Mouse (Mus musculus) gonadal fat pad, adult 2 months (tissue): ENCODE results near the gene BC055324. TPM values are rescaled to one million over a fixed set of nuclear protein-coding genes. Genes with fewer than 3 reads are reported as not detected.
"Not testable (repeated sequence)": the region's sequence is repeated elsewhere in the genome, so short reads cannot be mapped to it uniquely, and the experiment has no call there.

Source experiments
- DNase-seq: peaks from one replicate; pipeline ENCODE4 v3.0.0-alpha.2; 2012; ENCODE audit warnings: low read depth
- polyA plus RNA-seq: library from polyadenylated mRNA; depleted of rRNA; stranded (reverse); fragments of >200 nt; gene quantifications from 2 replicates; pipeline ENCODE4 v1.2.3, GENCODE M21; 2012; rRNA removed

Gene BC055324
- 1.1 and 1.3 TPM in 2 replicates for polyA plus RNA-seq

DNA sequence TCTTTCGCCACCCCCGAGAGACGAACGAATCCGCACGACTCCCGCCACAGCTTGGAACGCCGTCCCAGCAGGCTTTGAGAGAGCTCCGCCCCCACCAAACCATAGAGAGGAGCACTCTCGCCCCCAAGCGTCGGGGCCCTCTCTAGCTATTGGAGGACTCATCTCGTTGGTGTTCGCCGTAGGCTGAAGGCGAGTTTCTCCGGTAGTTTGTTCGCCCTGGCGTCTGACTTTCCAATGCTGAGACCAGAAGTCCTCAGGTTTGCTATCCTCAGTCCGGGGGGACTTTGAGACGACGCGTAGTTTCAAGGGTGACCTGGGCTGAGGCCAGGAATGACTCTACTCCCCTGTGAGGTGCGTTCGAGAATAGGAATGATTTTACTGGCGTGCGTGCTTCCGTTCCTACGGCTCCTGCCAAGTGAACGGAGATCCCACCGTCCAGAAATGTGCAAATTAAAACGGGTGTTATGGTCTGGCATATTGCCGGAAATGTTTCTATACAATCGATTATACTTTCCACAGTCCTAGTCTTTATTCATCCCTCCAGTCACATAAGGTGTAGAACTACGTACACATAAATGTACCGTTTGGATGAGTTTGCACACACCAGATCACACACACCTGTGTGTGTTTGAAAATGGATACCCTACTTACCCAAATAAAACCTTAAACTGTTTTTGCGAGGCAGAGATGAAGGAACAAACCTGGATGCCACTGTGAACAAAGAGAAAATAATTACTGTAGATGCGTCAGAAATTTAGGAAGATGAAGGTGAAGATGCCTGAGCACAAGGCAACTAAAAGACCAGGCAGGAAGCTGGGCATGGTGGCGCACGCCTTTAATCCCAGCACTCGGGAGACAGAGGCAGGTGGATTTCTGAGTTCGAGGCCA lies at the start of gene BC055324, which contains the start of gene Mettl18:
Gene BC055324, minus strand, starts transcription at position 76 of the 888 bp plus-strand sequence.
Gene Mettl18, plus strand, starts transcription at position 169 of the 888 bp plus-strand sequence.
- peak; percentile 38 for DNase-seq

DNA sequence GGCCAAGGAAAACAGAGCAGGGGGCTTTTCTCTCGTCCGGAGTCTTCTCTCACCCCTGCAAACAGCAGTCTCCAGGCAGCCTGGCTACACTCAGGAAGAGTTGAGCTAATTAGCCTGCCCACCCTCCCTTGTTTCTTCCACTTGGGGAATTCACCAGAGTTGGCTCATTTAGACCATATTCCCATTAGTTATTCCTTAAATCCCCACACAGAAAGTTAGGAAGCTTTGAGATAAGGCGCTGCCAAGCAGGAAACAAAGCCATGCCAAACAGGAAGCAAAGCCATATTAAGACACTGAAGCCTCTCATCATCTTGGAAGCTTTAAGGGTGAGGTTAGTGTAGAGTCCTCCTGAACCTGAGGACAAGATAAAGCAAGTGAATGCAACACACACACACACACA lies 49.0 kb upstream of the BC055324 start:
- no peak for DNase-seq

DNA sequence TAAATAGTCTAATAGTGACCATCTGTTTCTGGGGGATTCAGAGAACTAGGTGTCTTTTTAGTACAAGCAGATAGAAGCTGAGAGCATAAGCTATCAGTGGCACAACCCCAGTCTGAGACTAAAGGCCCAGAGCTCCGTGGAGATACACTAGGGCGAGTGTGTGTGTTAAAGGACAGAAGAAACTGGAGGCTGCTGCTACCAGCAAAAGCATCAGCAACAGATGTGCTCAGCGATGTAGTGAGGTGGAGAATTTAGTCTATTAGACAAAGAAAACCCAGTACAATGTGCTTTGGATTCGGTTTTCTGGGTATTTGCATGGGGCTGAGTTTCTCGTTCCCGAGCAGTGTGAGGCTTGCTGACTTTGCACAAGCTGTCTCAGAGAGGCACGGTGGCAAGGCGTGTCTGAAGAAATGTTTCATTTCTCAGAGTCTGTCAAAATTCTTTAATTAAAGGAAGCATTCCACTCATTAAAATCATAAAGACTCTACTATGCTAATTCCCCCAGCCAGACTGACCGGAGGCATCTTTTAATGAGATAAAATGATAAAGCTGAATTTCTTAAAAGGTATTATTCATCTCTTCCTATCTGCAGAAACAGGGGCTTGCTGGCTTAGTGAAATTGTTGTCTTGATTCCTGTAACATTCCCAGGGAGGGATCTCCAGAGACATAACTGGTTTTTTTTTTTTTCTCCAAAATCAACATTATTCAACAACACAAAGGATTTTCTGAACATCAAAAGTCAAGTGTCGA lies 46.0 kb upstream of the BC055324 start:
- no peak for DNase-seq

DNA sequence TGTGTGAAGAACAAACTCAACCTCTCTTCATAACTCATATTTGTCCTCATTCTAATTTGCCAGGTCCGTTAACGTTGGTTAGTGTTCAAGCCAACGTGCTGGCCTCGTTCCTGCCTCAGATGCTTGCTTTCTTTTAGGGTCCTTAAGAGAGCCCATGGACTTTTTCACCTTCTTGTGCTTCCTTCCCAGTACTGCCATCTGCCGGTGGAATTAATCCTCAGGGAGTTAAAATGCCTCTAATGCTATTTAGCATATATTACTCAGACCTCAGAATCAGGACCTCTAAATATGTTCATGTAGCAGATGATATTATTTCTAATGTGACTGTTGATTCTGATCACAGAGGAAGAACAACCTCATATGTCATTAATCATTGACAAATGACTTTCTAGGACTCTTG lies 32.8 kb upstream of the BC055324 start:
- DNase-seq: no peak

DNA sequence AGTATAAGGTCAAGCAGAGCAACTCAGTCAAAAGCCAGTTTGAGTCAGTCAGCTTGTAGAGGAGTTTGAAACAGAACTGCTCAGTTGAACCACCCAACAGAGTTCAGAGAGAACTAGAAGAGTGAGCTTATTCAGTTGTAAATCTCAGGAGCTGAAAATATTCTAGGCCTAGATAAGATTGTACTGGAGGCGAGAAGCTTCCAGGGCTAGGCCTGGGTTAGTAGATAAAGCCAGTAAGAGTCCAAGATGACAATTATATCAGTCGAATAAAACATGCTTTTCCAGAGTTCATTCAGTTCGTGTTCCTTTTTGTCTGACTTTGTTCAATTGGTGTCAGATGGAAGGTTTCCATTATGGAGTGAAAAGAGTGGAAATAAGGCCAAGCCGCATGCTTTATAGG lies 31.1 kb upstream of the BC055324 start:
- DNase-seq: no peak

DNA sequence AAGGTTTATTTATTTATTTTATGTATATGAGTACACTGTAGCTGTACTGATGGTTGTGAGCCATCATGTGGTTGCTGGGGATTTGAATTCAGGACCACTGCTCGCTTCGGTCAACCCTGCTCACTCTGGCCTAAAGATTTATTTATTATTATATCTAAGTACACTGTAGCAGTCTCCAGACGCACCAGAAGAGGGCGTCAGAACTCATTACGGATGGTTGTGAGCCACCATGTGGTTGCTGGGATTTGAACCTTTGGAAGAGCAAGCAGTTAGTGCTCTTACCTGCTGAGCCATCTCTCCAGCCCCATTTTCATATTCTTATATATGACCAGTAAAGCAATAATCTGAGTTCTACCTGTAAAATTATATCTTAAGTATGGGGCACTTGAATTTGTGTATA lies 27.5 kb upstream of the BC055324 start:
- DNase-seq: not testable (repeated sequence)

DNA sequence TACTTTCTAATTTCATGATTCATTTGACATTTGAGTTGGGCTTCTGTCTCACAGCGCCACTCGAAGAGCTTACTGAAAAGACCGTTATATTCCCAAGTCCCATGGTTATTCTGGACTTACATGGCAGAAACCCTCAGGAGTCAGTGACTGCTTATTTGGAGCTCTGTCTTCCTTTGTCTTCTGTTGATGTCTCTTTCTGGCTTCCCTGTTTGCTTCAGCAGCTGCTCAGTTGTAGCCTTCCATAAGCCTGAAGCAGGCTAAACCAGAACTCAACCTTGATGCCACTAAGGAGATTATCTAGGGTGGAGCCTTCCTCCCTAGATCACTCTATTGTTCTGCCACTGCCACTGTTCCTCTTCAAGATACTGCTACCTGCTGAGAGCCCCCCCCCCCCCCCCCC lies 26.1 kb upstream of the BC055324 start:
- DNase-seq: not testable (repeated sequence)

DNA sequence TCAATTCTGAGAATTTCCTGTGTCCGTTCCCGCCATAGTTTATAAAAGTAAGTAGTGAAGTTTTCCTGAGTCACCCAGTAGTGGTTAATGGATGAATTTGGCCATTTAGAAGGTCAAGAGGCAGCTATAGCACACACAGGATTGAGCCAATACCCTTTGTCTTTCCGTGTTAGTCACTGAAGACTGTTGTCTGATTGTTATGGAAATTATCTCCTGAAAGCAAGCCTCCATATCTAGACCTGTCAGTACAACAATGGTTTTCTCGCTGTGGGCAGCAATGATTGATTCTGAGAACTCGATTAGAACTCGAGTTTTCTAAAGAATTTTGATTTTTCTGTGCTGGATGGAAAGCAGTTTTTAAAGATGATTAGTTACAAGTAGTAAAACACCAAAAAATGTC lies 25.2 kb upstream of the BC055324 start:
- DNase-seq: no peak

DNA sequence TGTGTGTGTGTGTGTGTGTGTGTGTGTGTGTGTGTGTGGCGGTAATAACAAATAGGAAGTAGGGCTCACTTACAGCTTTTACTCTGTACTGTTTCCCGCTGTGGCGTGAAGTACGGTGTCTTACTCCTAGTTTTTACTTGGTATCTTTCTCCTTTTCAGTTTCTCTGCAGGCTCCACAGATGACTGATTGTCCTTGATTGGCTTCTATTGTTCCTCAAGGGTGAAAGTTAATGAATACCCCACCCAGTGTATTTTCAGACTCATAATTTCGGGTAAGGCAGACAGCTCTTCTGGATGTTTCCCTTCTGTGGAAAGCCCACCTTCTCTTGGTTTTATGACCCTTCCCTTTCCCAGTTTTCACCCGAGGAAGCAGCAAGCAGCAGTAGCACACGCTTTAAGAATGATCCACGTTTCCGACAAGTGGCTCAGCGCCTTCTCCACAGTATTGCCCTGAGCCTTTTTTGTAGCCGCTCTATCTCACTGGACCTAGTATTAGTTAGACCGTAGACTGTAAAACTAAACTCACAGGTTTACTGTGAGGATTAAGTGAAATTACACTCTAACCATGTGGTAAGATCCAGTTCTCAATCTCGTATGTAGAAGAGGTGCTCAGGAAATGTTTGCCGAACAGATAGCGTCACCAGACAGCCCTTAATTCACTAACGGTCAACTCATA lies 23.8 kb upstream of the BC055324 start:
- DNase-seq: no peak

DNA sequence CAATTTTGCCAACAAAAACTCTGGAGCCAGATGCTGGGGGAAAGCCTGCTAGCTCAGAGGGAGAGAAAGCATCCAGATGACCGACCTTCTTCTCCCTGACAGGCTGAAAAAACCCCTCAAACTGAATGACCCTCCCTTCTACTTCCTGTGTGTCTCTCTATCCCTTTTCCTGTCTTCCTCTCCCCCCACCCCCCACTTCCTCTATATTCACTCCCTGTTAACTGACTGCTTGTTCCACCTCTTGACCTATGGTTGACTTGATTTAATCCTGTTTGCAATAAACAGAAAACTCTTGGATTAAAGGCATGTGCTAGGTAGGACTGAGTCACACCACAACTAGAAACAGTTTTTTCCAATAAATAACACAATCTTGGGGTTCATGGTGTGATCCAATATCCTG lies 20.0 kb upstream of the BC055324 start:
- DNase-seq: no peak

DNA sequence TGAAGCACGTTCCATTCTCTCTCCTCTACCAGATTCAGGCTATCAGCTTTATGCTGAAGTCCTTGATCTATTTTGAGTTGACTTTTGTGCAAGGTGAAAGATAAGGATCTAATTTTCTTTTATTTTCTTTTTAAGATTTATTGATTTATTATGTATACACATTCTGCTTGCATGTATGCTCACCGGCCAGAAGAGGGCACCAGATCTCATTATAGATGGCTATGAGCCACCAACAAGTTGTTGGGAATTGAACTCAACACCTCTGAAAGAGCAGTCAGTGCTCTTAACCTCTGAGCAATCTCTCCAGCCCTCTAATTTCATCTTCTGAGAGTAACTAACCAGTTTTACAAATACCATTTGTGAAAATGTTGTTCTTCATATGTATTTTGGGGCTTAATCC lies 14.6 kb upstream of the BC055324 start:
- no peak for DNase-seq

DNA sequence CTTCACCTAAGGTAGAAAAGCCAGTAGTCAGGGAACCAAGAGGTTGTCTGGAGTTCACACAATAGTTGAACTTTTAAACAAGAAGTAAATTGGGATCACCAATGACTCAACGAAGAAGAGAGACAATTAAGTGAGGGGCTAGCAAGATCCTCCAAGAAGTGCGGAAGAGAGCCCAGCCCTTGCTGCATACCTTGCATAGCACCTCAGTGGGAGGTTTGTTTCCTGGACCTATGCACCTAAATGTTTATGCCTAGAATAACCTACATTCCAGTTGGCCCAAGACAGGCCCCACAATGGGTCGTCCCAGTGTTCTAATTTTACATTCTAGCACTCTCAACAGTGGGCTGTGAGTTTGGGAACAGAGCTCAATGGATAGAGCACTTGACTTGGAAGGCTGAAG lies 9.7 kb upstream of the BC055324 start:
- DNase-seq: no peak

DNA sequence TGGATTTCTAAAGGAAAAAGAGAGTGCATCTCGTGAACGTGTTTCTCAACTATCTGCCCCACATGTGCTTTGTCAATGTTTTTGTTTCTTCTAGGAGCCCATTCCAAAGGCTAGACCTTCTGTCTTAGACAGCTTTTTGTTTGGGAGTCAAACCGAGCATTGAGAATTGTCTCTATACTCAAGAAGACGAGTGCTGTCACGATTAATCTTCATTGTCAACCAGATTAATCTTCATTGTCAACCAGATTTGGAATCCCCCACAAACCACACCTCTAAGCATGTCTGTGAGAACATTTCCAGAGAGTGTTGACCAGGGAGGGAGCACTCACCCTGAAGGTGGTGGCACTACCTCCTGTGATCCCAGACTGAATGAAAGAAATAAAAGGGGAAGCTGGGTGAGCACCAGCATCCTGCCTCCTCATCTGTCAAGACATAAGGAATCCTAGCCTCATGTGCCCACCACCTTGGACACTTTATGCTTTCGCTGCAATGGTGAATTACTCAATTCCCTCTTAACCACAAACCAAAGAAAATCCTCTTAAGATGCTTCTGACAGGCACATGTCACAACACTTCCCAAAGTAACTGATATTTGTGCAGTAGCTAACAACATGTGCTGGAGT lies 7.3 kb upstream of the BC055324 start:
- no peak for DNase-seq

DNA sequence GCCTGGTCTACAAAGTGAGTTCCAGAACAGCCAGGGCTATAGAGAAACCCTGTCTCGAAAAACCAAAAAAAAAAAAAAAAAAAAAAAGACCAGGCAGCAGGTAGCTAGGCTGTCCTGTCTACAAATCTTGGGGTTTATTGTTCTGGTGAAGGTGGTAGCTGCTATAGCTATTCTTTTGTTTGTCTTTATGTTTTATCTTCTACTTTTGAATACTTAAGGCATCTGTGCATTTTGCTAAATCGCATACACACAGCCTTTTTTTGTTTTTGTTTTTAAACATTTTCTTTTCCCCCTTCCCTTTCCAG lies 965 bp upstream of the BC055324 start:
- no peak for DNase-seq

DNA sequence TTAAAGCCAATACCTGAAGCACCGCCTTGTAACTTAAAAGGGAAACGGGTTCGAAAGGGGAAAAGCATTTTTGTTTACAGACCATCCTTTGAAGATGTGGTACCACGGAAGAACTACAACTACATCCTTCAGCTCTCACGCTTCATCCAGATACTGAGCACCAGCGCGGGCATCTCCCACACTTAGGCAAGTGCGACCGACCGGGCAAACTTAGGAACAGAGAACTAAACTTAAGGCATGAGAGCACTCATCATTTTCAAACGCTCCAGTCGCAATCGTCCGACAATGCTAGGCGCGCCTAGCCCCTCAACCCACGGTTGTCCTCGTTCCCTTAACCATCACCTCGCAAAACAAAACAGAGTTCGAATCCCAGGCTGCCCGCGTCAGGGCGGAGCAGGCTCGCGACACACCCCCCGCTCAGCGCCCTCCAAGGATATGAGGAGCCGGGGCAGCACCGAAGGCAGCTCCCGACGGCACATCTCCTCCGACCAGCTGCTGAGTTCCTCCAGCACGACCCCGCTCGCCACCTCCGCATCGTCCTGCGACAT lies 349 bp downstream of the BC055324 start:
- DNase-seq: no peak

DNA sequence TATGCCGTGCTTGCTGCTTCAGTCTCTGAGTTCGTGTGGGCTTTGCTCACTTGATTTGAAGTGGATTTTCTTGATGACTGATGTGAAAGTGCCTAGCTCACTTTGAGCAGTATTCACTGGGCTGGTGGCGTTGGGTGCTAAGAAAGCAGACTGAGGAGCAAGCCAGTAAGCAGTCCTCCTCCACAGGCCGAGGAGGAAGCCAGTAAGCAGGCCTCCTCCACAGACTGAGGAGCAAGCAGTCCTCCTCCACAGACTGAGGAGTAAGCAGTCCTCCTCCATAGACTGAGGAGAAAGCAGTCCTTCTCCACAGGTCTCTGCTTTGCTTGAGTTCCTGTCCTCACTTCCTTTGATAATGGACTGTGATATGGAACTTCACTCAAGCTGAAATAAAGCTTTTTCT lies 2.2 kb downstream of the BC055324 start:
- DNase-seq: no peak

DNA sequence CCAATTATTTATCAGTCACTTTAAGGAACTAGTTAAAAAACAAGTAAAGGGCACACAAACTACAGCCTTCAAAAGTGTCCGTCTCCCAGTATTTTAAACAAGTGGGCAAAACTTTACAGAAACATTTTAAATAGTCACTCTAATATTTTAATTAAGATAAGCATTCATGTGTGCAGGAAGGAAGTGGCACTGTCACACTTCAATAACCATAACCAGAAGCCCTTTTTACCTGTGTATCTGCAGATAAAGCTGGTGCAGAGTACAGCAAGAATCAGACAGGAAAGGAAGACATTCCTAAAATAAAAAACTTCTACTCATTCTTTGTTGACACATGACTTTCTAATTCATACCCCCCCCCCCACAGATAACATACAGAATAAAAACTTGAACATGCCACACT lies 18.1 kb downstream of the BC055324 start:
- no peak for DNase-seq

DNA sequence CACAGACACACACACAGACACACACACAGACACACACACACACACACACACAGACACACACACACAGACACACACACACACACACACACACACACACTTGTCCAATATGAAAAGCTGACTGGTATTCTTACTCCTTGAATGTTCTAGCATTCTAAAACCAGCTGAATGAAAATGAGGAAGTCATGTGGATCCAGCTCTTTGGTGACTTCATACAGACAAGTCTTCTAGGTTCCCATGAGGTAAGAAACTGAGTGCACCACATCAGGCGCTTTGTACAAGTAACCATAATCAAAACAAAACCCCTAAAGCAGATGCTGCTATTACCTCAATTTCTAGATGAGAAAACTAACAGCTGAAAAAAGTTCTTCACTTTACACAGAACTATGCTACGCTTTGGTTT lies 19.5 kb downstream of the BC055324 start:
- DNase-seq: no peak

DNA sequence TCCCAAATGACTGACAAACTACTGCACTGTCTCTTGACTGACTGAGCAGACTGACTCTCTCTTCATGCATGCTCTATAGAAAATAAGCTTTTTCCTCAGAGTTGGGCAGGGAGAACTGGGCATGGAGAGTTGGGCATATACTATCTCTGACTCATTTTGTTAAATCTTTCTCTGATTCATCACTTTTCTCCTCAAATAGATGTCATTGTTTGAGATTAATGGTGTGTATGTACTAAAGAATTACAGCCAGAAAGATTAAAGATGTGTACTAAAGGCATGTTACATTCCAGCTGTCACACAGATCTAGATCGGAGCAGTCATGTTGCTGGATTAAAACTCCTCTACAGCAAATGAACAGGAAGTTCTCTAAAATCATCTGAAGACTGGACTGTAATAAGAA lies 20.1 kb downstream of the BC055324 start:
- no peak for DNase-seq

DNA sequence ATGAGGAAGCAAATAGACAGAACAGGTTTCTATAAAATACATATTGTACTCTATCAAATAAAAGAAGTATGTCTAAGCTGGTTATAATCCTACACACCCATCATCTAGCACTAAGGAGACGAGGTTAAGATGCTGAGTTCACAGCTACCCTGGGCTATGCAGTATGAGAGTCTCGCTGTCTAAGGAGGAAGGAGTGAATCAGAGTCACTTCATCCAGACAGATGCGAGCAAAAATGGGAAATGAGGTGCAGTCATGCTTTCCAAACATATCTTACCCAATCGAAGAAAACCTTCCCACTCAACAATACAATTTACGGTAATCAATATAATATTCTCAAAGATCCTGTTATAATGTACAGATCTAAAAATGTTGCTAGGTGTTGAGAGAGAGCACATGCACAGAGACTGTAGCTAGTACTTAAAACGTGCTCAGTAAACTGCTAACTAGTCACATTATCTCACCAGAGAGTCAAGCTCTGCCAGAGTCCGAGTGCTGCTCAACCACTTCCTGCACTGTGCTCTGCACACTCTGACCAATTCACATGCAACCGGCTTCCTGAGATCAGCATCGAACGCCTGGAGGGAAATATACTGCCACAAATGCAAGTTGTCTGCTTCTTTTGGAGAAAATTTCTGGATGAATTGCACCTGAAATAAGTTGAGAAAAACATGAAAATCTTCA lies 30.4 kb downstream of the BC055324 start:
- DNase-seq: no peak

DNA sequence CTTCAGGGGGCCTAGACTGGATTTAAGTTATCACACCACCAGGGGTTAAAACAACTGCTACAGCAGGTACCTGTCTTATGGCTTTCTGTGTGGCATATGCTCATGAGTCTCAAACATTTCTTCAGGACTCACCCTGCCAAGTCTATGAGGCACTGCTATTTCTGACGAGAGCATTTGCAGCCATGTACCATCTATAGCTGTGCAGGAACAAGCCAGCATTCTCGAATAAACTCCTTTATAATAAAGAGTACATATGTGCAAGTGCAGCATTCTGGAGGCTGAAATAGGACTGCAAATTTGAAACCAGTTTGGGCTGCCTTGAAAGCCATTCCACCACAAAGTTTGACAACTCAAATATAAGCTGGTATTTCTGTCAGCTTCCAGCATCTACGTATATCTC lies 36.6 kb downstream of the BC055324 start:
- no peak for DNase-seq
